Mouse (Mus musculus): ENCODE measurements around the gene Hes7. TPM values are rescaled to one million over a fixed set of nuclear protein-coding genes. Genes with fewer than 3 reads are reported as not detected.

The Hes7 gene
- total and polyA plus RNA-seq, 3 experiments: 0.04 TPM; not detected in 2

- peak; percentile 76 for TF ChIP-seq TCF12 (IDR thresholded peaks at IDR 0.05; ENCODE audit: low read depth, low read length)
- no peak for TF ChIP-seq SMC3 (IDR thresholded peaks at IDR 0.05; ENCODE audit: low read depth, low read length)
- TF ChIP-seq ZMIZ1 (IDR thresholded peaks at IDR 0.05; ENCODE audit: low read depth, low read length): peak; percentile 83; the same call in 1 of the 2 replicates
- peak; percentile 85 for TF ChIP-seq TBP (conservative IDR thresholded peaks at IDR 0.05; ENCODE audit: low read depth, low read length)
- TF ChIP-seq KAT2A (IDR thresholded peaks at IDR 0.05; ENCODE audit: insufficient replicate concordance, low read length): no peak; the same call in 1 of the 2 replicates
- TF ChIP-seq NELFE (IDR thresholded peaks at IDR 0.05; ENCODE audit: low read depth, low read length): peak; percentile 96
- TF ChIP-seq POLR2AphosphoS2 (IDR thresholded peaks at IDR 0.05; ENCODE audit: low read depth, low read length): peak; percentile 88
- no peak; the same call in none of the 2 replicates for TF ChIP-seq MEF2A (IDR thresholded peaks at IDR 0.05; ENCODE audit: borderline replicate concordance, low read depth, low read length)
- TF ChIP-seq ZNF384 (IDR thresholded peaks at IDR 0.05; ENCODE audit: low read depth, low read length): no peak
- no peak for TF ChIP-seq CHD1 (IDR thresholded peaks at IDR 0.05; ENCODE audit: low read depth, low read length)
Measured at GRCm38 (mm10) chr11:69070590-69071222, 49.5 kb upstream of the Hes7 start, which contains the start of gene Tmem107 (continued).

GRCm38 (mm10) chr11:69071262-69071661 is 48.9 kb upstream of the Hes7 start:
- Histone ChIP-seq H3K4me3 (replicated peaks in 1 of 3; ENCODE audit: low read depth in 2 of 3, low read length in 2 of 3, poor library complexity in 1 of 3) (peak overlapping the region; percentile 56 to 73 (median 72)), H3K27me3 (replicated peaks) (peaks cover 3% of the 10 kb centered on the region), H3K36me3 (replicated peaks in 1 of 2; ENCODE audit: control insufficient read depth in 1 of 2, insufficient read depth in 1 of 2, low read length in 1 of 2) (no peaks in the 10 kb centered on the region), H3K9me3 (replicated peaks; ENCODE audit: low read length) (no peaks in the 10 kb centered on the region), H3K9ac (ENCODE audit: insufficient read depth, low read depth) (peak overlapping the region; percentile 88), H3K79me2 (replicated peaks; ENCODE audit: control insufficient read depth, extremely low read depth, insufficient read depth, poor library complexity, severe bottlenecking) (no peaks in the 10 kb centered on the region), H3K4me1 (ENCODE audit: control insufficient read depth in 1 of 2, insufficient read depth in 2 of 2) (peaks cover 15 to 49% of the 10 kb centered on the region in 2 experiments), H3K27ac (ENCODE audit: insufficient read depth, low read depth) (no peak overlapping the region), H3K4me2 (ENCODE audit: insufficient read depth, low read depth, poor library complexity, severe bottlenecking) (peak overlapping the region; percentile 85)
- dilution Hi-C loops (cut with MboI; ENCODE audit: extremely low pct_ligation_motif_present, extremely low pct_unique_long_range_greater_than_20kb, low sequenced_read_pairs) (no loop called here), in situ Hi-C loops (cut with MboI; ENCODE audit: low pct_ligation_motif_present, low pct_unique_long_range_greater_than_20kb, low sequenced_read_pairs) (no loop called here)
- DNase-seq (ENCODE audit: extremely low read depth): no peak
- TF ChIP-seq MAFK (IDR thresholded peaks at IDR 0.05; ENCODE audit: insufficient replicate concordance, low read length) (no peak), NELFE (IDR thresholded peaks at IDR 0.05; ENCODE audit: low read depth, low read length) (no peak; the same call in 1 of the 2 replicates), BHLHE40 (IDR thresholded peaks at IDR 0.05; ENCODE audit: low read depth, low read length) (0 out of 2 replicates have a peak, but pooled peaks have one; percentile 28), JUND (conservative IDR thresholded peaks at IDR 0.05; ENCODE audit: low read depth, low read length) (no peak), EP300 (IDR thresholded peaks at IDR 0.05; ENCODE audit: low read length) (0 out of 2 replicates have a peak, but pooled peaks have one; percentile 14), MAZ (IDR thresholded peaks at IDR 0.05; ENCODE audit: low read depth, low read length) (peak; percentile 50; the same call in 1 of the 2 replicates), UBTF (IDR thresholded peaks at IDR 0.05; ENCODE audit: low read depth, low read length) (peak; percentile 43; the same call in 1 of the 2 replicates), CHD2 (IDR thresholded peaks at IDR 0.05; ENCODE audit: low read length) (peak; percentile 43; the same call in 1 of the 2 replicates), E2F4 (IDR thresholded peaks at IDR 0.05; ENCODE audit: insufficient replicate concordance, low read depth, low read length) (no peak), ZC3H11A (IDR thresholded peaks at IDR 0.05; ENCODE audit: low read depth, low read length) (no peak), JUN (IDR thresholded peaks at IDR 0.05; ENCODE audit: insufficient read depth, low read depth, low read length) (no peak), RCOR1 (conservative IDR thresholded peaks at IDR 0.05; ENCODE audit: low read depth, low read length) (0 out of 2 replicates have a peak, but pooled peaks have one; percentile 19)
